Mouse (Mus musculus) adrenal gland, postnatal 36 days (tissue): ENCODE data around the gene Arsg. TPM values are rescaled to one million over a fixed set of nuclear protein-coding genes. Genes with fewer than 3 reads are reported as not detected.

Source experiments
- DNase-seq, 2 experiments: peaks; one replicate each; pipeline ENCODE4 v3.0.0; 2021; ENCODE audit warnings: mixed read lengths in 1 of 2
- long read RNA-seq, 2 experiments: library from polyadenylated mRNA; stranded (forward); transcript quantifications; one replicate each; pipeline ENCODE4 v2.0.0; 2021; ENCODE audit warnings: borderline sequencing depth in 2 of 2
- total RNA-seq, 2 experiments: library from RNA; stranded (reverse); gene quantifications; 2 replicates each; pipeline ENCODE4 v1.2.3; 2021

Gene Arsg
- 1 to 10 TPM; 5.3 to 7.1 TPM for total RNA-seq
- long read RNA-seq, experiment 1, partial matches to known transcripts = 1 of 6 reads
- long read RNA-seq, experiment 1, other reads (novel, unspliced or antisense) = 5 of 6 reads
- long read RNA-seq, experiment 2, partial matches to known transcripts = 0 of 1 reads
- long read RNA-seq, experiment 2, other reads (novel, unspliced or antisense) = 1 of 1 reads

- DNase-seq = peak; percentile 83 to 84
These were observed at the start of gene Arsg, which contains the start of gene Slc16a6 for GRCm38 (mm10) chr11:109473171-109474085. Gene Arsg, plus strand, starts transcription at chr11:109473374. Gene Slc16a6, minus strand, starts transcription at chr11:109473598.

GRCm38 (mm10) chr11:109425392-109426271 is 47.5 kb upstream of the Arsg start, which contains the start of gene Amz2:
Gene Amz2, plus strand, starts transcription at chr11:109425946.
- peak; percentile 99 for DNase-seq

GRCm38 (mm10) chr11:109426272-109426586 is 46.9 kb upstream of the Arsg start:
- DNase-seq = no peak

GRCm38 (mm10) chr11:109427353-109427752 is 45.8 kb upstream of the Arsg start:
- no peak for DNase-seq

GRCm38 (mm10) chr11:109434233-109434798 is 38.9 kb upstream of the Arsg start:
- DNase-seq = no peak

- DNase-seq = no peak
These were observed 36.3 kb upstream of the Arsg start for GRCm38 (mm10) chr11:109436889-109437288.

- no peak for DNase-seq
These were observed 34.0 kb upstream of the Arsg start for GRCm38 (mm10) chr11:109439209-109439608.

GRCm38 (mm10) chr11:109439829-109440340 is 33.3 kb upstream of the Arsg start:
- DNase-seq = peak; percentile 84 to 89

- no peak for DNase-seq
These were observed 32.5 kb upstream of the Arsg start for GRCm38 (mm10) chr11:109440641-109441040.

GRCm38 (mm10) chr11:109441119-109441518 is 32.1 kb upstream of the Arsg start:
- DNase-seq = peak; percentile 27 to 54

- DNase-seq = no peak
These were observed 30.9 kb upstream of the Arsg start for GRCm38 (mm10) chr11:109442166-109442730.

GRCm38 (mm10) chr11:109443468-109444263 is 29.5 kb upstream of the Arsg start:
- DNase-seq = no peak

- DNase-seq = peak; percentile 12 to 24
These were observed 28.6 kb upstream of the Arsg start for GRCm38 (mm10) chr11:109444600-109444999.

GRCm38 (mm10) chr11:109445438-109446035 is 27.6 kb upstream of the Arsg start:
- DNase-seq = peak in 1 of 2 experiments; percentile 15

- DNase-seq = no peak
These were observed 22.0 kb upstream of the Arsg start for GRCm38 (mm10) chr11:109451169-109451568.

GRCm38 (mm10) chr11:109456261-109456660 is 16.9 kb upstream of the Arsg start:
- DNase-seq = no peak

GRCm38 (mm10) chr11:109458165-109458564 is 15.0 kb upstream of the Arsg start:
- no peak for DNase-seq

- no peak for DNase-seq
These were observed 12.6 kb upstream of the Arsg start for GRCm38 (mm10) chr11:109460586-109460985.

GRCm38 (mm10) chr11:109465068-109465467 is 8.1 kb upstream of the Arsg start:
- no peak for DNase-seq

GRCm38 (mm10) chr11:109466987-109467386 is 6.2 kb upstream of the Arsg start:
- peak in 1 of 2 experiments; percentile 24 for DNase-seq
